Mouse (Mus musculus) frontal cortex, adult (tissue): ENCODE results near the gene BC049352.

ENCODE experiments used
- ATAC-seq: cut with Nextera tagmentation; 2 replicates; pipeline ENCODE4 v1.9.2; 2017; ENCODE audit warnings: mild to moderate bottlenecking, moderate library complexity, mixed read lengths; ENCODE audit not compliant: low TSS enrichment

BC049352 gene

DNA sequence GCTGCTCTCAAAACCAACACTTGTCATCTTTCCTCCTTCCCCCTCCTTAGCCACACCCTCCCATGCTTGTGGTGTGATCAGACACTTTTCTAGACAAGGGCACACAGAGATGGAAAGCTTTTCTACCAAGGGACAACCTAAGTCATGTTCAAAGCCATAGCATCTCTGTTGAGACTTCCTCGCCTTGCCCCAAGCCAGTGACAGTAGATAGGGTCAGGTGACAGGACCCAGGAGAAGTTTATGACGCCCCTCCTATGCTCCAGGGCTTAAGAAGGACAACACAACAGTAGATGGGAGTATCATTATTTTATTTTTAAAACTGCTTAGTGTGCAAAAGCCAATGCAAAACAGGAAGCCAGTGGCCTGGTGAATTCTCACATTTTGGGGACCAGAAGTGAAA, 65.7 kb downstream of the BC049352 start:
- ATAC-seq: no peak

GRCm38 (mm10) chr9:45250306-45250705, 68.5 kb downstream of the BC049352 start:
- ATAC-seq: no peak

- ATAC-seq: no peak
These were observed 69.5 kb downstream of the BC049352 start for GRCm38 (mm10) chr9:45251281-45251680.

GRCm38 (mm10) chr9:45251990-45252389, 70.2 kb downstream of the BC049352 start:
- no peak for ATAC-seq

- no peak for ATAC-seq
These were observed 70.6 kb downstream of the BC049352 start for GRCm38 (mm10) chr9:45252395-45252794.

GRCm38 (mm10) chr9:45254021-45254420, 72.2 kb downstream of the BC049352 start:
- no peak for ATAC-seq

- no peak for ATAC-seq
These were observed 72.8 kb downstream of the BC049352 start for GRCm38 (mm10) chr9:45254605-45255004.

DNA sequence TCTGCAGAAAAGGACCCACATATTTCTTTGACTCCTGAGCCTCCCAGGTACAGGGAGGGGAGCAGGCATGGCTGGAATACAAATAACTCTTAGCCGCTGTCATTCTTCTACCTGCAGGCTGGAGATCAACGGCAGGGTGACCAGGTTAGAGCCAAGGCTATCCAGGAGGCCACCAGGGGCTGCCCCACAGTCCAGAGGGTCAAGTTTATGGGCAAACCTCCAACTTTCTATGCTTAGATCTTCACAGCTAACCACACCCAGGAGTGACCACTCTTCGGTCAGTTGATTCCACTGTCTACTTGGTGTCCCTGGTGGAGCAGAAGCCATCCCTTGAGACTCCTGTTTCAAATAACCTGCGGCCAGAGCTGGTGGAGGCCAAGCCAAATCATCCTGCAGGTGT, 73.6 kb downstream of the BC049352 start:
- no peak for ATAC-seq

- ATAC-seq: no peak
These were observed 74.2 kb downstream of the BC049352 start for GRCm38 (mm10) chr9:45255967-45256366.

GRCm38 (mm10) chr9:45259065-45259464, 77.3 kb downstream of the BC049352 start:
- no peak for ATAC-seq

DNA sequence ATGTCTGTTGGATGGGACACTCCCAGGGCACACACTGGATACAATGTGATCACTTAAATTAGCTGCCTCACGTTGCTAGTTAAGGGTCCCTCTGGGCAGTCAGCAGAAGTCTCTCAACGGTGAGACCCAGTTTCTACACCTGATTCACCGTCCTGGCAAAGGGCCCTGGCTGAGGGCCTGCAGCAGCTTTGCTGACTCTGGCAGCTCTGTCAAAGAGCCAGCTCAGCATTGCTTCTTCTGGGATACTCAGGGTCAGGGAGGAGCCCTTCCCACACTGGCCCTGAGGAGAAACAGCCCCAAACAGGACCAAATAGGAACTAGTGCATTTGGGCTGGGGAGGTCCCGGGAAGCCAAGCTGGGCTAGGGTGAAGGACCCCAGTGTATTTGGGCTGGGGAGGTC, 79.7 kb downstream of the BC049352 start:
- no peak for ATAC-seq

GRCm38 (mm10) chr9:45261872-45262271, 80.1 kb downstream of the BC049352 start:
- no peak for ATAC-seq

- ATAC-seq: no peak
These were observed 85.3 kb downstream of the BC049352 start for GRCm38 (mm10) chr9:45267099-45267498.

DNA sequence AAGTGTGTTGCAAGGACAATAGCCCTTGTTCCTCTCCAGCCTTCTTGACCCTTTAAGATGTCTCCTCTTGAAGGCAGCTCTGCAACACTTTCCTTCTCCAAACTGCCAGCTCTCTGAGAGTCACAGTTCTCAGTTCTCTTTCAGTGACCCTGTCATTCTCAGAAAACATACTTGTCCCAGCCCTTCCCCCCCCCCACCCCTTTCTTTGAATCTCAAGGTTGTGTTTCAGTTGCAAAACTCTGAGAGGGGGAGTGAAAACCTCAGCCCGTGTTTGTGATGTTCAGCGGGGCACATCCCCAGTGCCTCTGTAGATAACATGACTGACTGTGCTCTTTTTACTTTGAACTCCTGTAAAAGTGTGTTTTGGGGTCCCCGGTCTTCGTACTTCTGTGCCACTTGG, 86.3 kb downstream of the BC049352 start:
- no peak for ATAC-seq

GRCm38 (mm10) chr9:45268597-45269325, 87.0 kb downstream of the BC049352 start, which contains the start of gene Il10ra:
Il10ra (minus strand) TSS chr9:45269149.
- peak; percentile 88 for ATAC-seq

DNA sequence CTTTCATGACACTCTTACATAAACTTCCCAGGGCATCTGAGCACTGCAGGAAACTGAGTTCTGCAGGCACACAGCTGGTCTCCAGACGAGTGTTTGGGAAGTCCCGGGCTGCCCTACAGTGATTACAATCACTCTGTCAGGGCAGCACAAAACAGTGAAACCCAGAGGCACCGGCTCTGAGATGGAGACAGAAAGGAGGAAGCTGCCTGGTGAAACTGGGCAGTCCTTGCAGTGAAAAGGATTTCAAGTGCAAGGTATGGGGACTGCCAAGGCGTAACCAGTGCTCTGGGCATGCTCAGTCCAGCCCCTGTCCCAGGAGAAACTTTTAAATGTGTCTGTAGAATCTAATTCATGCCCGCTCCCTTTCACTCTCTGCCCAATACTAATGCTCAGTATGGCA, 90.4 kb downstream of the BC049352 start:
- no peak for ATAC-seq

DNA sequence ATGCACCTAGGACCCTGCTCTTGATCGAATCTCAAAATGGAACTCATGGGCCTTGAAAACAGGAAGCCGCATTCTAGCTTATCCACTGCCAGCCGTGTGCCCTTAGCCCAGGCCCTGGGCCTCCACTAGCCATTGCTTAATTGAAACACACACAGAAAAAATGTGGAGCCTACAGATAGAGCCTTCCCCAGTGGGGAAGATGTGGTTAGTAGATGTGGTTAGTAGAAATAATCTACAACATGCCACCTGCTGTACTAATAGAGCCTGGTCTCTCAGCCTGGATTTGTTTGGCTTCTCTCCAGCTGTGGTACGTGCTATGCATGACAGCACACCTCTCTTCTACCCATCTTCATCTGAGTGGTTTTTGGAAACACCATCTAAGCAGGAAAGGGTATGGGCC, 92.4 kb downstream of the BC049352 start:
- ATAC-seq: no peak

DNA sequence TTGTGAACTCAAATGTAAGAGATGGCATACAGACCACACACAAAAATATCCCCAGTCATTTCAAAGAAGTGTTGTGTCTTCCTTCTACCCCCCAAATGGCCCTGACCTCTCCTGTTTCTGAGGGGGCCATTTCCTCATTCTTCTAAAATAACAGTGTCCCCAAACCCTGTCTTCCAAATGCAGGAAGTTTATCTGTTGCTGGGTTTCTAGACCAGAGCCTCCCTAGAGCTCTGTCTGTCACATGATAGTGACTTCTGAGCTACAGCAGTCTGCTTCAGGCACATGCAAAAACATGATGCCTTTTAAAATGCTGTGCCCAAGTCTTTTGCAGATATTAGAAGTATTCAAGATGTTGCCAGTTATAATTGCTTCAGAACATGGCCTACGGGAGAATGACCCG, 92.8 kb downstream of the BC049352 start:
- ATAC-seq: no peak

GRCm38 (mm10) chr9:45280059-45280458, 98.3 kb downstream of the BC049352 start:
- no peak for ATAC-seq

- no peak for ATAC-seq
These were observed 99.1 kb downstream of the BC049352 start for GRCm38 (mm10) chr9:45280891-45281290.

DNA sequence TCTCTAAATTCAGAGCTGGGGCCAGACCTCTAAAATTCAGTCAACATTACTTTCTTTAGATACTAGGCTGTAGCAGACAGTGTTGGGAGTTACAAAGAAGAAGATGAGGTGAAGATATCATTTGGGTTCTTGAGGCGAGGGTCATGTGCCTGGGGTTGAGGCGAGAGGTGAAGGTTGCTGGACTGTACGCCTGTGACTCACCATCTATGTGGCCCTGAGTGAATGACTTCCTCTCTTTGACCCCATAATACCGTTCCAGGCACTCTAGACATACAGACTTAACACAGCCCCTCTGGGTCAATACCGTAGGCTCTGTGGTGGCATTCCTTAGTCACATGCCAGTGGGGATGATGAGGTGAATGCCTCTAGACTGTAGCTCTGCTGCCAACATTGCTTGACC, 100.7 kb downstream of the BC049352 start:
- no peak for ATAC-seq

- ATAC-seq: no peak
These were observed 109.8 kb downstream of the BC049352 start for GRCm38 (mm10) chr9:45291481-45292168.

GRCm38 (mm10) chr9:45294210-45295011, 112.6 kb downstream of the BC049352 start:
- ATAC-seq: no peak
